Mouse (Mus musculus): ENCODE measurements around the gene Lef1. TPM values are rescaled to one million over a fixed set of nuclear protein-coding genes. Genes with fewer than 3 reads are reported as not detected.

Gene Lef1
- polyA plus RNA-seq, 1 experiment from 2014 or later, result 0.25 TPM

DNA sequence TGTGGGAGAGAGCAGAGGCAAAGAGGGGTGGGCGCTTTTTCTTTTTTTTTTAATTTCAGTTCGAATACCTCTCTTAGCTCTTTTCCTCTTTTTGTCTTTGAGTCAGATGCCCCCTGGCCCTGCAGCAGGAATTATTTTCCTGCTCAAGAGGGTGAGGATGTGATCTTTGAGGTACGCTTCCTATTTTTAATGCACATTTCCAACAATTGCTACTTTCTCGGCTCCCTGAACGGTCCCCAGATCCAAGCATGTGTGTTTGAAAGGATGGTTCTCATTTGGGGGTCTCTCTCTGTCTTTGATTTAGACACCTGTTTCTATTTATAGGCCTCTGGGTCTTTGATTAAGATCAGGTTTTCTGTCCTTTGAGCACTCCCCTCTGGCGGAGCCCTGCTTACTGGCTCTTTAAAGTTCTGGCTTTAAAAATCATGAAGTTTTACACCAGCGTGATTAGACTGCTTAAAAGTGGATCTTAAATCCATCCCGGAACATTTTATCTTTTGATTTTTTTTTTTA is 86.3 kb downstream of the Lef1 start:
- Histone ChIP-seq H3K4me2 (replicated peaks; ENCODE audit: low read depth) (no peak overlapping the region), H3K4me1 (replicated peaks; ENCODE audit: control insufficient read depth, insufficient read depth, low read length) (no peaks in the 10 kb centered on the region), H3K9ac (ENCODE audit: low read depth, low read length) (no peak overlapping the region), H3K9me3 (ENCODE audit: control insufficient read depth) (no peaks in the 10 kb centered on the region), H3K27me3 (replicated peaks; ENCODE audit: control insufficient read depth, insufficient read depth, low read length) (no peaks in the 10 kb centered on the region), H3K36me3 (ENCODE audit: control insufficient read depth, insufficient read depth) (no peaks in the 10 kb centered on the region), H3K27ac (ENCODE audit: low read depth, low read length) (no peak overlapping the region), H3K4me3 (ENCODE audit: low read depth, low read length) (no peak overlapping the region)
- TF ChIP-seq CTCF (IDR thresholded peaks at IDR 0.05; ENCODE audit: low read depth), result no peak
- 81% methylated on average over 8 of the region's 8 CpGs for WGBS
- no peak for ATAC-seq

DNA sequence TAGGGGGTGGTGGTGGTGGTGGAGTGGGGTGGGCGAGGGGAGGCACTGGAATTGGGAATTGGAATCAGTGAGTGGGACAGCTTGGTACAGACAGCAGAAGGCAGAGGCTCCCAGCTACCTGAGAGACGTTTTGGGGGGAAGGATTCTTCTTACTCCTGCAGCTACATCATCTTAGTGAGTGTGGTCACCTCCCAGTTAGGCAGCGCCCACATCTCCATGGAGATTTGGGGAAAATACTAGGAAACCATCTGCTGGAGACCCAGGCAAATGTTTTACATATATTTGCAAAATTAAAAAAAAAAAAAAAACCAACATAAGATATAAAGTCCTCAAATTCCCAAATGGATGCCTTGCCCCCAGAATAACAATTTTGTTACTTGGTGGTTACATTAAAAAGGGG is 88.7 kb downstream of the Lef1 start:
- Histone ChIP-seq H3K27me3 (replicated peaks; ENCODE audit: control insufficient read depth, insufficient read depth, low read length) (no peaks in the 10 kb centered on the region), H3K9me3 (ENCODE audit: control insufficient read depth) (no peaks in the 10 kb centered on the region), H3K9ac (ENCODE audit: low read depth, low read length) (no peak overlapping the region), H3K27ac (ENCODE audit: low read depth, low read length) (no peak overlapping the region), H3K4me3 (ENCODE audit: low read depth, low read length) (no peak overlapping the region), H3K36me3 (ENCODE audit: control insufficient read depth, insufficient read depth) (no peaks in the 10 kb centered on the region), H3K4me1 (replicated peaks; ENCODE audit: control insufficient read depth, insufficient read depth, low read length) (no peaks in the 10 kb centered on the region), H3K4me2 (replicated peaks; ENCODE audit: low read depth) (no peak overlapping the region)
- 88% methylated on average over 3 of the region's 3 CpGs for WGBS
- TF ChIP-seq CTCF (IDR thresholded peaks at IDR 0.05; ENCODE audit: low read depth), result no peak
- ATAC-seq, result no peak

DNA sequence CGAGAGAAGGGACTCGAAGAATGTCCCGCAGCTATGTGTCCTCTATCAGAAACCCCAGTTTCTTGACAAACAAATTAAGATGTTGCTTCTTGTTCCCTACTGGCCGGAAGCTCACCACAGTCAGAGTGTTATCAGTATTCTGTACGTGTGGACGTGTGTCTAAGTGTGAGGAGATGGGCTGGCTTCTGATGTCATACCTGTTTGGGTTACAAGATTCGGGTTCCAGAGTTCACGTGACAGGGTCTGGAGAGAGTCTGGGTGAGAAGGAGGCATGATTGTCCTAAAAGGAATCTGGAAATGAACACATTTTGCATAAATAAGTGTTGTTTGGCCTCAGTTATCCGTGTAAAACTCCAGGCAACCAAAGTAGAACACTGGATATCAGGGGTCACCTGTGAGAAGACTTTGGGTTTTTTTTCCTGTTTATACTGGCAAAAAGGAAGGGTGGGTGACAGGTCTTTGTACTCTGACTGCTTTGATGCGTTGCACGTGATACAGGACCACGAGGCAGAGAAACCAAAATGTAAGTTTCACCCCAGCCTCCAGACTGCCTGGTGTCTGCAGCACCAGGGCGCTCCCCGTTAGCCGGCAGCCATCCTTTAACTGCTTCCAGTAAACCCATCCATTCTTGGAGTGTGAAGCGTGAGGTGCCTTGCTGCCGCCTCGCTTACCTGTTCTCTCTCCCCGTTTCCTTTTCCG is 89.5 kb downstream of the Lef1 start:
- 78% methylated on average over 20 of the region's 20 CpGs for WGBS
- ATAC-seq, result no peak
- TF ChIP-seq CTCF (IDR thresholded peaks at IDR 0.05; ENCODE audit: low read depth), result no peak

DNA sequence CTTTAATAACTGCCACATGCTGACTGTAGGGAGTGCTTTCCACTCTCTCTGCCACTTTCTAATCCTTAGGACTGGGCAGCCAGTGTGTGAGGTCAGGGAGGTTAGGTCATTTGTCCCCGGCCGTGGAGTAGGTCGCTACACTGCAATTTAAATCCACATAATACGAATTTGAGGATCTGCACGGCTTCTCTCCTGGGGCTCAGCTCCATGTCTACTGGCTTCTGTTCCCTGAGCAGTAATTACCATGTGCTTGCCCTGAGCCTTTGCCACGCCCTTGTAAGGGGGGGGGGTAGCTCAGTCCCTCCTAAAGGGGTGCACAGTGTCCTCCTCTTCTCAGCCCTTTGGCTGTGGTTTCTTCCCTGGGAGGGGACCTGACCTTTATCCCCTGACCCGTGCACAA is 92.0 kb downstream of the Lef1 start:
- Histone ChIP-seq H3K36me3 (ENCODE audit: control insufficient read depth, insufficient read depth) (no peaks in the 10 kb centered on the region), H3K4me1 (replicated peaks; ENCODE audit: control insufficient read depth, insufficient read depth, low read length) (no peaks in the 10 kb centered on the region), H3K4me2 (replicated peaks; ENCODE audit: low read depth) (no peak overlapping the region), H3K27me3 (replicated peaks; ENCODE audit: control insufficient read depth, insufficient read depth, low read length) (no peaks in the 10 kb centered on the region), H3K9me3 (ENCODE audit: control insufficient read depth) (no peaks in the 10 kb centered on the region), H3K9ac (ENCODE audit: low read depth, low read length) (no peak overlapping the region), H3K4me3 (ENCODE audit: low read depth, low read length) (no peak overlapping the region), H3K27ac (ENCODE audit: low read depth, low read length) (no peak overlapping the region)
- TF ChIP-seq CTCF (IDR thresholded peaks at IDR 0.05; ENCODE audit: low read depth), result no peak
- WGBS, result 63% methylated on average over 7 of the region's 7 CpGs
- no peak for ATAC-seq

More for the DNA sequence above, 89.5 kb downstream of the Lef1 start:
- Histone ChIP-seq H3K36me3 (ENCODE audit: control insufficient read depth, insufficient read depth) (no peaks in the 10 kb centered on the region), H3K4me1 (replicated peaks; ENCODE audit: control insufficient read depth, insufficient read depth, low read length) (no peaks in the 10 kb centered on the region), H3K9me3 (ENCODE audit: control insufficient read depth) (no peaks in the 10 kb centered on the region), H3K4me3 (ENCODE audit: low read depth, low read length) (no peak overlapping the region), H3K27me3 (replicated peaks; ENCODE audit: control insufficient read depth, insufficient read depth, low read length) (no peaks in the 10 kb centered on the region), H3K4me2 (replicated peaks; ENCODE audit: low read depth) (no peak overlapping the region), H3K27ac (ENCODE audit: low read depth, low read length) (no peak overlapping the region), H3K9ac (ENCODE audit: low read depth, low read length) (no peak overlapping the region)

DNA sequence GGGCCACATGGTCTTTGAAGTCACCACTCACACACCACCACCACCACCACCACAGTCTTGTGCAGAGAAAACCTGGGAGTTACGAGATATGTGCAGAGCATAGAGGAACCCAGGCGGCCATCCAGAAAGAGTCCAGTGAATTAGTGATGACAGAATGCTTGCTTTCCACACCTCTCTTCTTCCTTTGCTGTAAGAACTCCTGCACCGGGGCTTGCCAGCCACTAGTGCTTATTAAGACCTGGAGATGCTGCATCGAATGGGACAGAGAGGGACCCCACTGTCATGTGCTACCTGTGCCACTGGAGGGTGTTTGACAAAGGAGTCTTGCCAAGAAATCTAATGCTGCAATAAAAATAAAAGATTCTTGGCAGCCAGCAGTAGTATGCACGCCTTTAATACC is 97.6 kb downstream of the Lef1 start:
- Histone ChIP-seq H3K36me3 (ENCODE audit: control insufficient read depth, insufficient read depth) (no peaks in the 10 kb centered on the region), H3K9ac (ENCODE audit: low read depth, low read length) (no peak overlapping the region), H3K27me3 (replicated peaks; ENCODE audit: control insufficient read depth, insufficient read depth, low read length) (no peaks in the 10 kb centered on the region), H3K9me3 (ENCODE audit: control insufficient read depth) (no peaks in the 10 kb centered on the region), H3K27ac (ENCODE audit: low read depth, low read length) (no peak overlapping the region), H3K4me2 (replicated peaks; ENCODE audit: low read depth) (no peak overlapping the region), H3K4me3 (ENCODE audit: low read depth, low read length) (no peak overlapping the region), H3K4me1 (replicated peaks; ENCODE audit: control insufficient read depth, insufficient read depth, low read length) (no peaks in the 10 kb centered on the region)
- ATAC-seq, result no peak
- WGBS, result 67% methylated on average over 5 of the region's 5 CpGs
- TF ChIP-seq CTCF (IDR thresholded peaks at IDR 0.05; ENCODE audit: low read depth), result no peak

DNA sequence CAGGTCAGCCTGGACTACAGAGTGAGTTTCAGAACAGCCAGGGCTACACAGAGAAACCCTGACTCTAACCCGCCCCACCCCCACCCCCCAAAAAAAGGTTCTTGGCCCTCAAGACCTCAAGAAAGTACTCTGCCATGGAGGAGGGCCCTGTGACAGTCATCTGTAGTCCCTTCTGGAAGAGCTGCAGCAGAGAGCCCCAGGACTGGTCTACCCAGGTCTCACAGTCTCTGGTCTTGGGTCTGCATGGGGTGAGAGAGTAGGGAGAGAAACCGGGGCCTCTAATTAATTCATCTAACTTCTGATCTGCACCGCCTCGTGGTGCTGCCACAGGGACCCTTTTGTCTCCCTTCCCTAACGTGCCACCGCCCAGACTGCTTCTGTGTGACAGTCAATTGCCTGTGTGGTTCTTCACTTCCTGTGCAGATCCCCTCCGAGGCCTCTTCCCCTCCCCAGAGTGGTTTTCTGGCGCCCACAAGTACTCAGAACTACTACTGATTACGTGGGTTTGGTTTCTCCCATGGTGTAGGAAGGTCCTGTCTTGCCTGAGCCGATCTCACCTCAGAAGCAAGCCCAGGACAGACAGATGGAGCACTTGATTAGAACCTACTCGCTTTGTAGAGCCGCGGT is 98.1 kb downstream of the Lef1 start:
- no peak for TF ChIP-seq CTCF (IDR thresholded peaks at IDR 0.05; ENCODE audit: low read depth)
- H3K27me3 ChIP-seq (replicated peaks; ENCODE audit: control insufficient read depth, insufficient read depth, low read length), result no peaks in the 10 kb centered on the region
- no peak overlapping the region for H3K9ac ChIP-seq (ENCODE audit: low read depth, low read length)
- no peaks in the 10 kb centered on the region for H3K36me3 ChIP-seq (ENCODE audit: control insufficient read depth, insufficient read depth)
- no peak for ATAC-seq
- WGBS, result 77% methylated on average over 13 of the region's 13 CpGs
- H3K9me3 ChIP-seq (ENCODE audit: control insufficient read depth), result no peaks in the 10 kb centered on the region
- H3K4me2 ChIP-seq (replicated peaks; ENCODE audit: low read depth), result no peak overlapping the region
- H3K4me3 ChIP-seq (ENCODE audit: low read depth, low read length), result no peak overlapping the region
- H3K27ac ChIP-seq (ENCODE audit: low read depth, low read length), result no peak overlapping the region
- H3K4me1 ChIP-seq (replicated peaks; ENCODE audit: control insufficient read depth, insufficient read depth, low read length), result no peaks in the 10 kb centered on the region
